Mouse (Mus musculus): ENCODE data around the gene Rfx2.

DNA sequence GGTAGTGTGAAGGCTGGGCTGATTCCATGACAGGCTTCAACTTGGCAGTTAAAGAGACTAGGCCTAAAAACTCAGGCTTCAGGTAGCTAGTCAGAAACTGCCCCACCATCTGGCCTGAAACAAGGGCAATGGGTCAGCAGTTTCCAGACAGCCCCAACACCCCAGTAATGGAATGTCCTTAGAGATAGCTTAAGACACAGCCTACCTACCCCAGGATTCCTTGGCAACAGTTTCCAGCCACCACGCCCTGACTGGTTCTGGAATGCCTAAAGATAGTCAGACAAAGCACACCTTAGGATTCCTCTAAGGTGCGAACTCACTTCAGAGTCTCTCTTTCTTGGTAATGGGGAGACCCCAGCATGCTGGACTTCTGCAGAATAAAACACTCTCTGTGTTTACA is 8.4 kb downstream of the Rfx2 start:
- no peak for TF ChIP-seq CTCF (IDR thresholded peaks at IDR 0.05; ENCODE audit: low read depth)
- no peak for TF ChIP-seq EP300 (optimal IDR thresholded peaks at IDR 0.05)
